ENCODE assay signal across 8 mouse cellular contexts in genomic region chr16:31947333-31947732, GRCm38 (mm10). TPM values are rescaled to one million over a fixed set of nuclear protein-coding genes. Genes with fewer than 3 reads are reported as not detected.
A peak's percentile ranks its signal among the peaks of the same experiment; 100 is the strongest.
DNase-seq lines count a peak whose midpoint lies in the region; ATAC-seq and TF ChIP-seq lines count a peak whose summit lies in the region.

No protein-coding gene starts in this region.

- no peak overlapping the region for H3K27ac ChIP-seq in kidney, embryonic 14.5 days (ENCODE audit: low read depth, low read length)
- H3K27ac ChIP-seq in bone marrow, adult 2 months (ENCODE audit: control insufficient read depth, insufficient read depth, low read depth, low read length, poor library complexity), result no peak overlapping the region
- H3K27ac ChIP-seq in hindbrain, embryonic 15.5 days (replicated peaks), result peak overlapping the region; percentile 95
- H3K27ac ChIP-seq in midbrain, embryonic 15.5 days, result peak overlapping the region; percentile 85; the same call in 1 of the 2 replicates

- WGBS in kidney, embryonic 14.5 days, result 28% methylated on average over 8 of the region's 8 CpGs
- WGBS in bone marrow, adult 2 months, result 5% methylated on average over 8 of the region's 8 CpGs
- WGBS in hindbrain, embryonic 15.5 days, result 33% methylated on average over 8 of the region's 8 CpGs
- 37% methylated on average over 8 of the region's 8 CpGs for WGBS in midbrain, embryonic 15.5 days

- DNase-seq in kidney, adult 9 months, result no peak
- DNase-seq in left cerebral cortex, postnatal 10 days (ENCODE audit: extremely low spot score in 1 of 2, low spot score in 2 of 2), result no peak
- DNase-seq in gastrocnemius, postnatal 25 days, result no peak

- intact Hi-C loops in left cerebral cortex, postnatal 10 days (cut with DNase I), result no loop called here

- no peaks in the 10 kb centered on the region for H3K27me3 ChIP-seq in kidney, embryonic 14.5 days (ENCODE audit: control insufficient read depth, insufficient read depth, low read length)
- H3K27me3 ChIP-seq in hindbrain, embryonic 15.5 days, result no peaks in the 10 kb centered on the region
- no peaks in the 10 kb centered on the region for H3K27me3 ChIP-seq in midbrain, embryonic 15.5 days (replicated peaks)

- peak overlapping the region; percentile 87 for H3K4me2 ChIP-seq in kidney, embryonic 14.5 days (replicated peaks; ENCODE audit: low read depth, low read length)
- peak overlapping the region; percentile 83 for H3K4me2 ChIP-seq in hindbrain, embryonic 15.5 days
- peak overlapping the region; percentile 85 for H3K4me2 ChIP-seq in midbrain, embryonic 15.5 days

- H3K36me3 ChIP-seq in kidney, embryonic 14.5 days (ENCODE audit: control insufficient read depth, insufficient read depth, low read length), result peaks cover 11% of the 10 kb centered on the region; the same call in 1 of the 2 replicates
- H3K36me3 ChIP-seq in hindbrain, embryonic 15.5 days, result peaks cover 6% of the 10 kb centered on the region; the same call in 1 of the 2 replicates
- H3K36me3 ChIP-seq in midbrain, embryonic 15.5 days (replicated peaks), result 0 out of 2 replicates have a peak, but pooled peaks cover 3% of the 10 kb centered on the region

- H3K4me1 ChIP-seq in kidney, embryonic 14.5 days (ENCODE audit: control insufficient read depth, insufficient read depth, low read length), result peaks cover 16% of the 10 kb centered on the region
- no peaks in the 10 kb centered on the region for H3K4me1 ChIP-seq in bone marrow, adult 2 months (ENCODE audit: control insufficient read depth, insufficient read depth, low read length)
- peaks cover 52% of the 10 kb centered on the region for H3K4me1 ChIP-seq in hindbrain, embryonic 15.5 days (replicated peaks)
- H3K4me1 ChIP-seq in midbrain, embryonic 15.5 days, result peaks cover 53% of the 10 kb centered on the region

- no peaks in the 10 kb centered on the region for H3K9me3 ChIP-seq in kidney, embryonic 14.5 days (ENCODE audit: control insufficient read depth, low read length)
- H3K9me3 ChIP-seq in hindbrain, embryonic 15.5 days, result no peaks in the 10 kb centered on the region
- no peaks in the 10 kb centered on the region for H3K9me3 ChIP-seq in midbrain, embryonic 15.5 days

- no peak for TF ChIP-seq POLR2A in bone marrow, adult 2 months (IDR thresholded peaks at IDR 0.05; ENCODE audit: borderline replicate concordance, control insufficient read depth, low read depth, low read length)

- peak overlapping the region; percentile 74 for H3K4me3 ChIP-seq in kidney, embryonic 14.5 days (ENCODE audit: low read length)
- peak overlapping the region; percentile 3 for H3K4me3 ChIP-seq in bone marrow, adult 2 months (replicated peaks; ENCODE audit: control insufficient read depth, low read depth, low read length)
- peak overlapping the region; percentile 96 for H3K4me3 ChIP-seq in hindbrain, embryonic 15.5 days
- H3K4me3 ChIP-seq in midbrain, embryonic 15.5 days, result peak overlapping the region; percentile 69

- no peak for TF ChIP-seq CTCF in bone marrow, adult 2 months (IDR thresholded peaks at IDR 0.05; ENCODE audit: control insufficient read depth, insufficient read depth, low read length)

- ATAC-seq in kidney, embryonic 14.5 days (ENCODE audit: low FRiP score, low TSS enrichment), result no peak
- ATAC-seq in hindbrain, embryonic 15.5 days (ENCODE audit: low FRiP score, low read depth), result no peak
- ATAC-seq in midbrain, embryonic 15.5 days (replicated peaks), result no peak
- no peak for ATAC-seq in erythroid progenitor cell, adult 5-6 weeks (replicated peaks; ENCODE audit: low FRiP score, poor library complexity, severe bottlenecking)

- H3K9ac ChIP-seq in kidney, embryonic 14.5 days (ENCODE audit: low read depth, low read length), result peak overlapping the region; percentile 94
- H3K9ac ChIP-seq in hindbrain, embryonic 15.5 days, result peak overlapping the region; percentile 92
- H3K9ac ChIP-seq in midbrain, embryonic 15.5 days, result peak overlapping the region; percentile 69

RNA-seq across cellular contexts. Expression of gene 0610012G03Rik, which starts 1.0 kb away (rescaled TPM):
- polyA plus RNA-seq in kidney, embryonic 14.5 days (2014; fragmentation: Nextera tagmentation; extraction: Ambion mirVana), result 96.4 and 99.1 TPM in 2 replicates
- 16.2 and 24.9 TPM in 2 replicates for polyA plus RNA-seq in bone marrow, adult 2 months (2011; ENCODE audit: insufficient read depth, insufficient read length, low replicate concordance, missing spikeins)
- 118 and 123 TPM in 2 replicates for polyA plus RNA-seq in hindbrain, embryonic 15.5 days (2015; fragmentation: Nextera tagmentation; extraction: Ambion mirVana)
- 115 and 121 TPM in 2 replicates for polyA plus RNA-seq in midbrain, embryonic 15.5 days (2015; fragmentation: Nextera tagmentation; extraction: Ambion mirVana)
- 10.5 and 11.9 TPM in 2 replicates for total RNA-seq in erythroid progenitor cell, adult 5-6 weeks (2015; ENCODE audit: low replicate concordance)
- 2.1 TPM in 1 of 2 replicates, not detected in the other for total RNA-seq in erythroid progenitor cell, adult 5-6 weeks (2017; ENCODE audit: low replicate concordance)
- 10 to 100 TPM; 52.4 to 54.4 TPM for total RNA-seq in left cerebral cortex, postnatal 10 days (2021)
- total RNA-seq in gastrocnemius, postnatal 25 days (2021), result 10 to 100 TPM; 51.0 to 53.6 TPM

RNA-seq across cellular contexts. Expression of gene Ncbp2, which starts 1.0 kb away (rescaled TPM):
- polyA plus RNA-seq in kidney, embryonic 14.5 days (2014; fragmentation: Nextera tagmentation; extraction: Ambion mirVana), result 117 and 123 TPM in 2 replicates
- 16.3 and 39.3 TPM in 2 replicates for polyA plus RNA-seq in bone marrow, adult 2 months (2011; ENCODE audit: insufficient read depth, insufficient read length, low replicate concordance, missing spikeins)
- 89.0 and 93.7 TPM in 2 replicates for polyA plus RNA-seq in hindbrain, embryonic 15.5 days (2015; fragmentation: Nextera tagmentation; extraction: Ambion mirVana)
- 98.1 and 98.9 TPM in 2 replicates for polyA plus RNA-seq in midbrain, embryonic 15.5 days (2015; fragmentation: Nextera tagmentation; extraction: Ambion mirVana)
- total RNA-seq in erythroid progenitor cell, adult 5-6 weeks (2015; ENCODE audit: low replicate concordance), result 7.9 and 9.2 TPM in 2 replicates
- 4.4 and 5.9 TPM in 2 replicates for total RNA-seq in erythroid progenitor cell, adult 5-6 weeks (2017; ENCODE audit: low replicate concordance)
- total RNA-seq in left cerebral cortex, postnatal 10 days (2021), result 10 to 100 TPM; 44.8 to 45.9 TPM
- total RNA-seq in gastrocnemius, postnatal 25 days (2021), result 10 to 100 TPM; 14.5 to 15.3 TPM

RNA-seq across cellular contexts. Expression of gene Pigz, which starts 13.7 kb away (rescaled TPM):
- polyA plus RNA-seq in kidney, embryonic 14.5 days (2014; fragmentation: Nextera tagmentation; extraction: Ambion mirVana), result 0.27 and 0.97 TPM in 2 replicates
- polyA plus RNA-seq in bone marrow, adult 2 months (2011; ENCODE audit: insufficient read depth, insufficient read length, low replicate concordance, missing spikeins), result 0.79 and 6.2 TPM in 2 replicates
- 4.2 and 4.8 TPM in 2 replicates for polyA plus RNA-seq in hindbrain, embryonic 15.5 days (2015; fragmentation: Nextera tagmentation; extraction: Ambion mirVana)
- 2.8 and 3.4 TPM in 2 replicates for polyA plus RNA-seq in midbrain, embryonic 15.5 days (2015; fragmentation: Nextera tagmentation; extraction: Ambion mirVana)
- 3.2 TPM in 1 of 2 replicates, not detected in the other for total RNA-seq in erythroid progenitor cell, adult 5-6 weeks (2015; ENCODE audit: low replicate concordance)
- 0.15 and 0.39 TPM in 2 replicates for total RNA-seq in erythroid progenitor cell, adult 5-6 weeks (2017; ENCODE audit: low replicate concordance)
- 10 to 100 TPM in 1 of 2 experiments, 1 to 10 TPM in 1; 7.9 to 12.9 TPM for total RNA-seq in left cerebral cortex, postnatal 10 days (2021)
- total RNA-seq in gastrocnemius, postnatal 25 days (2021), result 1 to 10 TPM in 1 of 2 experiments, under 1 TPM in 1; 0.87 to 2.3 TPM

RNA-seq across cellular contexts. Expression of gene Senp5, which starts 55.8 kb away (rescaled TPM):
- 10.2 and 11.6 TPM in 2 replicates for polyA plus RNA-seq in kidney, embryonic 14.5 days (2014; fragmentation: Nextera tagmentation; extraction: Ambion mirVana)
- polyA plus RNA-seq in bone marrow, adult 2 months (2011; ENCODE audit: insufficient read depth, insufficient read length, low replicate concordance, missing spikeins), result 4.3 and 5.3 TPM in 2 replicates
- polyA plus RNA-seq in hindbrain, embryonic 15.5 days (2015; fragmentation: Nextera tagmentation; extraction: Ambion mirVana), result 15.3 and 15.9 TPM in 2 replicates
- 16.0 and 17.8 TPM in 2 replicates for polyA plus RNA-seq in midbrain, embryonic 15.5 days (2015; fragmentation: Nextera tagmentation; extraction: Ambion mirVana)
- 6.1 and 6.3 TPM in 2 replicates for total RNA-seq in erythroid progenitor cell, adult 5-6 weeks (2015; ENCODE audit: low replicate concordance)
- total RNA-seq in erythroid progenitor cell, adult 5-6 weeks (2017; ENCODE audit: low replicate concordance), result 4.1 and 8.7 TPM in 2 replicates
- 10 to 100 TPM; 41.7 to 43.8 TPM for total RNA-seq in left cerebral cortex, postnatal 10 days (2021)
- total RNA-seq in gastrocnemius, postnatal 25 days (2021), result 10 to 100 TPM; 11.0 to 11.6 TPM

Comparison
In these comparisons a context has a peak if more than half of its experiments do, and no peak if none do; other contexts are left out.
1. H3K27ac ChIP-seq: peak in hindbrain, embryonic 15.5 days (single experiment) and midbrain, embryonic 15.5 days (single experiment); none in kidney, embryonic 14.5 days (single experiment) and bone marrow, adult 2 months (single experiment).
2. H3K4me3 ChIP-seq: peak in every context shown above with its lines; median percentile 96 in hindbrain, embryonic 15.5 days; 74 in kidney, embryonic 14.5 days; 69 in midbrain, embryonic 15.5 days; 3 in bone marrow, adult 2 months.
3. Peak in every context shown above with its lines, with median percentiles within 50 percentile points of each other: H3K4me2 ChIP-seq and H3K9ac ChIP-seq.